Mouse (Mus musculus): ENCODE results near the gene A130010J15Rik.
A peak's percentile ranks its signal among the peaks of the same experiment; 100 is the strongest.

Gene A130010J15Rik

DNA sequence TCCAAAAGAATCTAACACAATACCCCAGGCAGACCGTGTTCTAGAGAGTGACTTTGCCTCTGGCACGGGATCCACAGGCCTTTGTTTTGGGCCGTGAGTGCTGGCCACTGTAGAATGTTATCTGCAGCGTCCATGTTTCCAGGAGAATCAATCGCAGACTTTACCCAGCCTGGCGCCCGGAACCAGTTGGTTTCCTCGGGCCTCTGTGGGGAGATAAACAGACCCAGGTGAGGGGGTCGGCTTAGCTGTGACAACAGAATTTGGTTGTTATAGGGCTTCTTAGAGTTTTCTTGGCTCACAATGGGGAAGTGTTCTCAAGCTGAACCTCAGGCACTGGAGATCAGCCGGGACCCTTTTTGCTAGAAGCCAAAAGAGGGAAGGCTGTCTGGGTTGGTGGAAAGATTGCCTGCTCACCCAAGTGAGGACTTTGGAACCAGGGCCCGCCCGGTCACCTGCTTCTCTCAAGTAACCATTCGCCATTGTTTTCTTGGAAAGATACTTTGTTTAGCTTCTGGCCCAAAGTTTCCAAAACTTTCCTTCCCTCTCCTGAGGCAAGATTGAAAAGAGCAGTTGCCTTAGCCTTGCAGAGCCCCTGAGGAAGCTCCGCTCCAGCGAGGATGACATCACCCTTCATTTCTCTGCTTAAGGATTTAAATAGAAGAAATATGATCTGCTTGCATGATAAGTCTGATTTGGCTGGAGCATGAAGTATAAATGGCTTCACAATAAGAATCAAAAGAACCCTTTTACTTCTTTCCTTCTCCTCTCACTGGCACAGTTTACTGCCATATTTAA is 11.3 kb upstream of the A130010J15Rik start:
- DNase-seq (ENCODE audit: low read depth, low spot score) = no peak

DNA sequence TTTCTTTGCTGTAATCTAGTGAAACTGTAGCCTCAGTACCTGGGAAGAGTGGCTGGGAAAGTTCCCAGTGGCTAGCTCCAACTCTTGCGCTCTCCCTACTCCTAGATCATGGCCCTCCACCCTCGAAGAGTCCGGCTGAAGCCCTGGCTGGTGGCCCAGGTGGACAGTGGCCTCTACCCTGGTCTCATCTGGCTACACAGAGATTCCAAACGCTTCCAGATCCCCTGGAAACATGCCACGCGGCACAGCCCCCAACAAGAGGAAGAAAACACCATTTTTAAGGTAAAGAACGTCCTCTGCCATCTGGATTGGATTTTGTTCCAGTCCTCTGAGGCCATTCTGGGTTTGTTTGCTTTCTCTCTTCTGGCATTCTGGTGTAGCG is 10.7 kb upstream of the A130010J15Rik start:
- DNase-seq (ENCODE audit: low read depth, low spot score) = no peak

DNA sequence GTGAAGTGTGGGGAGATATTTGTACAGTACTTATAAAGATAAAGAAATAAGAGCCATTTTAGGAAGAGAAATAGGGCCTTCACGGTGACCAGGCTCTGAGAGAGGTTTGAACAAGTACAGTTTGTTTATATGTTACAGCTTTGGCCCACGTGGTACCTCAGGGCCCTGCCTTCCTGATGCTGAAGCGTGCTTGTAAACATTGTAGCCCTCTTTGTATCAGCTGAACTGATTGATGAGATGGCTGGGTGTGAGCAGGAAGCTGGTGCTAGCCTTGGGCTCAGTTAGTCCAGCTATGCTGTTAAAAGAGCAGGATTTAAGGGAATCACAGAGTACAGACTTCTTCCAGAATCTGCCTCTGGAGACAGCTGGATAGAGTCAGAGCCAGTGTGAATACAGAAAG is 8.7 kb upstream of the A130010J15Rik start:
- no peak for DNase-seq (ENCODE audit: low read depth, low spot score)

DNA sequence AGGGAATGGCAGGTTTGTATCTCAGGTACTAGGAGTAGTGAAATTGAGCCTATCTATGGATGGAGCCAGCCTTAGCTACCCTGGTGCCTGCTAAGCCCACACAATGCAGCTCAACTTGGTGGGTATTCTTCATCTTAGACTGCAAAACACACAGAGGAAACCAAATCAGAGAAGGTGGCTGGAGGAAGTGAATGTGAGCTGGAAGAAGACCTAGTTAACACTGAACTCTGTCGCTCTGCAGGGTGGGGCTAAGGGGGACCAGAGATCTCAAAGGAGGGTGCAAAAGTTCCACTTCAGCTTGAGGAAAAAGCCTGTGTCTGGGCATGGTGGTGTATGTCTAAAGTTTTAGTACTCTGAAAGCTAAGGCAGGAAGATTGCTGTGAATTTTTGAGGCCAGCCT is 8.2 kb upstream of the A130010J15Rik start:
- no peak for DNase-seq (ENCODE audit: low read depth, low spot score)

DNA sequence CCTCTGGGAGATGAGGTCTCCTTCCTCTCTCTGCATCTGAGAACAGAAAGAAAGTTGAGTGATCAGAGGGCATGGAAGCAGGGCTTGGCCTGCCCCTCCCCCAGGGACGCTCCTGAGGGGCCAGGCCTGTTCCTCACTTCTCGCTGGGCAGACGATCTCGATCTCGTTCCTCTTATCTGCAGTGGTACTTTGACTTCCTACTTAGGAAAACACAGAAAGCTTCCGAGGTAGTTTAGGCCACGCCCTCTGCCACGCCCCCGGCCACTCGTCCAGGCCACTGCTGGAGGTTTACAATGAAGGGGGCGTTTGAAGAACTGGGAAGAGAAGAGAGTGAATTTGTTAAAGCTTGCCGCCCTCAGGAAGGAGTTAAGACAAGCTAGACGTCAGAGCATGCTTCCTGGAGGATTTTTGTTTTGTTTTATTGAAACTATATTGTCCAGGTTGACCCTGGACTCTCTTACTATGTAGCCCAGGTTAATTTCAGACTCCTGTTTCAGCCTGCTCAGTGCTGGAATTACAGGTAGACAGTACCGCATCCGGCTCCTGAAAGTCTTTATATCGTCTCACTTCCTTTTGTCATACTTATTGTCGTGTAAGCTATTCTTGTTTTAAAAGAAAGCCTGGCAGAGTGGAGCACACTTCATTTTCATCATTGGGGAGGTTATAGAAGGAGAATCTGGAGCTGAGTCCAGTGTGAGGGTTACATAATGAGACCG is 7.4 kb upstream of the A130010J15Rik start:
- DNase-seq (ENCODE audit: low read depth, low spot score) = no peak

DNA sequence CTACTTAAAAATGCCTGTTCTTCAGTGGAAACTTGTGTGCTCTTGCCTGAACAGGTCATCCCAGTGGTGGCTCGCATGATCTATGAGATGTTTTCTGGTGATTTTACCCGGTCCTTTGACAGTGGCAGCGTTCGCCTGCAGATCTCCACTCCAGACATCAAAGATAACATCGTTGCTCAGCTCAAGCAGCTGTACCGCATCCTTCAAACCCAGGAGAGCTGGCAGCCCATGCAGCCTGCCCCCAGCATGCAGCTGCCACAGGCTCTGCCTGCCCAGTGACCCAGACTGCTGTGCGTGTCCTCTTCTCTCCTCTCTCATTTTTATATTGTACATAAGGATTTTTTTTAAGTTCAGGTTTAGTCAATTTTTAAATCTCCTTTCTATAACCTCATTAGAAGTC is 1.4 kb downstream of the A130010J15Rik start:
- no peak for DNase-seq (ENCODE audit: low read depth, low spot score)

DNA sequence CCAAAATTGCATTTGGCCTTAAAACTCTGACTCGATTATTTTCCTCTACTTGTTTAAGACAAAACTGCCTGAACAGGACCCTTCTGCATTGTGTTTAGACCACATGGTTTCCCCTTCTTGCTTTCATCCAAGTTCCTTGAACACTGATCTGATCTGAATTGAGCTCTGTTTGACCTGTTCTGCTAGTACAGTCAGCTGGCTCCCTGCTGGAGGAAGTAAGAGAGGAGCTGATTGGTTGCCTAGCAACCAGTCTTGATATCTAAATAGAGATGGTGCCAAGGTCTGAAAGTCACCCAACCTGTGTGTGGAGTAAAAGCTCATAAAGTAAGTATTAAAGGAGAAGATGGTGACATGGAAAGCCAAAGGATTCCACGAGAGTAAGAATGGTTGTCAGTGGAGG is 2.0 kb downstream of the A130010J15Rik start:
- no peak for DNase-seq (ENCODE audit: low read depth, low spot score)

DNA sequence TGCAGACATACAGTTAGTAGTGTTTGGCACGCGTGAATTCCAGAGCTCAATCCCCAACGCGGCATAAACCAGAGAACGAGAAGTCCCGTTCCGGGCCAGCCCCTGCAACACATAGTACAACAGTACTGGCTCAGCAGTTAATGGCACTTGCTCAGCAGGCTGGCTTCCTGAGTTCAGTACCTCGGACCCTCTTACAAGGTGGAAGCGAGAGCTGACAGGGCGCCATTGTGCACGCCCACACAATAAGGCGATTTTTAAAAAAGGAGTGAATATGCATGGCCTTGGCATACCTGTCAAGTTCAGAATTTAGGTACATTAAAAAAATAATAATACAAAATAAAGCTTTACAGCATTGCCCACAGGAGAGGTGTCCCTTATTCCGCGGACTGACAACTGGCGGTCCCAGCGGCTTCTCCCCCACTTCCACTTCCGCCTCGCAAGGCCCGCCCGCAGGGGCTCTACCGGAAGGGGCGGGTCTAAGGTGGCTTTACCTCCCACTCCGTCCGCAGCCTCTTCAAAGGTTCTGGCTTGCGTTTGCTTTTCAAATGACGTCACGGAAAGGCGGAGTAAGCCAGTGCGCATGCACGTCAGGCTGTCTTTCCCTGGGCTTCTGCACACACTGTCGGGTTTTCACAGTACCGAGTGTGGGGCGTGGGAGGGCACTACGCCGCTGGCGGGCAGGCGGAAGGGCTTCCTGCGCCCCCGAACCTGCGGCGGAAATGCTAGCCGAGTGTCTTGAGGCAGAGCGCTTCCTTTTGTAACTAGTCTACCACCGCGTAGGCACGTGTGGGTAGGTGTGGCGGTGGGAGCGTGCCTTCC is 5.4 kb downstream of the A130010J15Rik start:
- DNase-seq (ENCODE audit: low read depth, low spot score) = peak; percentile 98

DNA sequence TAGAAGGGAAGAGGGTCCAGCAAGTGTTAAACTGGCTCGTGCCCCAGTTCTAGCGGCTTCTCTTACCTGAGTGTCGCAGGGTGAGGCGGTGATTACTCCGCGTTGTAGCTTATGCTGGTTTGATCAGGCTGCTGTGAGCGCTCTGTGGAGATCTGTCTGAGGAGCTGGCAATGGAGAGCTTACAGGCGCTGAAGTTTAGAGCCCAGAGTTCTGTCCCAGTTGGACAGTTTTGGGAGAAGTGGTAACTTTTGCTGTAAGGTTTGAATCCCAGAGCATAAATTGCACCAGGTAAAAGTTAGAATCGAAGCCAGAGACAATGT is 5.9 kb downstream of the A130010J15Rik start:
- no peak for DNase-seq (ENCODE audit: low read depth, low spot score)

DNA sequence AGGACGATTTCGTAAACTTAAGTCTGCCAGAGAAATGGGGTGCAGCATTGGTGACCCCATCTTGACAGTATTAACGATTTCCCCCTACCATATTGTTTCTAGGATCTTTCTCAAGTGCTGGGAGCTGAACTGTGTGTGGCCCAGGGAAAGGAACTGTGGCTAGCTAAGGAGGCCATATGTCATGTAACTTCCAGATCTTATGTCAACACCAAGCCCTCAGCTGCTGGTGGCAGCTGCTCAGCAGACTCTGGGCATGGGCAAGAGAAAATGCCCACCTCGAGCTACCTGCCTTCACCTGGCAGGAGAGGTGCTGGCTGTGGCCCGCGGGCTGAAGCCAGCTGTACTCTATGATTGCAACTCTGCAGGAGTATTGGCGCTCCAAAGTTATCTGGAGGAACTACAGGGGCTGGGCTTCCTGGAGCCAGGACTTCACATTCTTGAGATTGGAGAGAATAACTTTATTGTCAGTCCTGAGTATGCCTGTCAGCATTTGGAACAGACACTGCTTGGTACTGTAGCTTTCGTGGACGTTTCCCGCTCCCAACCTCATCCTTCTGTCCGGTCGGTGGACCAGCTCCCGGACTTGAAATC is 6.4 kb downstream of the A130010J15Rik start:
- no peak for DNase-seq (ENCODE audit: low read depth, low spot score)

DNA sequence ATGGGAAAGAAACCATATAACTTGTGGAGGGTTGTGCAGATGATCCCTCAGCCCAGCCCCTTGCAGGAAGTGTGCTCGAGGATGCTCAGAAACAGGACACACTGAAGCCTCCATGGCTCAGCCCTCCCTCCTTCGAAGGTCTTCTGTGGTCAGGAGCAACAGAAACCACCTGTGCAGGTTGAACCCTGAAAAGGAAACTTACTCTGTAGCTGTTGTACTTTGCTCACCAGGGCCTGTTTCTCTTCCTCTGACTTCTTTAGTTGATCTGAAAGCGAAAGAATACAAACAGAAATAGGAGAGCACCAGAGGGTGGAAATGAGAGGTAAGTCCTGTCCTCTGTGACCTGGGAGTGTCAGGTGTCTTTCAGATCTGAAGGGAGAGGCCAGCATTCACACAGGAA is 13.3 kb downstream of the A130010J15Rik start:
- no peak for DNase-seq (ENCODE audit: low read depth, low spot score)

DNA sequence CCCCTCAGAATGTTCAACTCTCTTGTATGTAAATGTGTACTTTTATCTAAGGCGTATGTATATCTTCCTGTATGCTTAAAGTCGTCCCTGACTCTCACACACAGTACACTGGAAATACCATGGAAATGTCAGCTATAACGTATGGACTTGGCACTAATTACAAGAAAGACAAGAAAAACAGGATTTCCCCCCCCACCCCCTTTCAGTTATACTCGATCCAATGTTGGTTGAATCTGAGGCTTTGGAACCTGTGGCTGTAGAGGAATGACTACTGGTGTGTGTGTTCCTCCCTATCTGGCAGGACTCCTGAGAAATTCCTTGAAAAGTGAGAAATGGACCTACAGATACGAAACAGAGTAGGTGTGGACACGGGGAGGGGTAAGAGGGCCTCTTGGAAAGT is 20.4 kb downstream of the A130010J15Rik start:
- no peak for DNase-seq (ENCODE audit: low read depth, low spot score)

DNA sequence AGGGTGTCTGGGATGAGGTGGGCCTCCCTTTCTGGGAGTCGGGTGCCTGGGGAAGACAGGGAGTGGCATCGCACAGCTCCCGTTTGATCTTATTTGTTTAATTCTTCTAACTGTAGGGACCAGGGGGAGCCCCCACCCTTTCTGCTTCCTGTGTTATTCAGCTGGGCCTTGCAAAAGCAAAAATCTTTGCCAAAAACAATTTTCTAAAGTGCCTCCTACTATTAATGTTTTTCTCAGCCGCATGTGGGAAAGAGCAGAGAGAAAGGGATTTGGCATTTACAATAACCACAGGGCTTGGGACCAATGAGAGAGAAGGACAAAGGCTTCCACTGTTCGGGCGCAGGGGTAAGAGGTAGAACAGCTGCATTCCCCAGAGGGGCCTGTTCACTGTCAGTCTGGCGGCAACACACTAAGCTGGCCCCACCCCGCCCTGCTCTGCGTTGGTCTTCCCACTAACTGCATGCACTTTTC is 21.3 kb downstream of the A130010J15Rik start:
- DNase-seq (ENCODE audit: low read depth, low spot score) = no peak

DNA sequence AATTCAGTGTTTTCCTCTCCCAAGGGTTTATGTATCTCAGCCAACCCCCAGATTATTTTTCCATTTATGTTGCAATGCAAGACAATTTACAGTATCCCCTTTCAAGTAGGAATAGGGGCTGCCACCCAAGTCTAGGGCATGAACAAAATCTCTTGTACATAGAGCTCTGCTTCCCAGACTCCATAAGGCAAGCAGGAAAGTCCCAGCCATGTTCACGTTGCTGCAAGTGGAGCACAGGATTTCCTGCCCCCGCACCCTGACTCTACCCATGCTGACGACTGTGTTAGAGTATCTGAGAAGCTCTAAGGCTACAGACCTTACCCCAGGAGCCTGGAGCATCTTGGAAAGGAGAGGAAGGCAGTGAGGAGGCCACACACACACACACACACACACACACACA is 21.9 kb downstream of the A130010J15Rik start:
- no peak for DNase-seq (ENCODE audit: low read depth, low spot score)

DNA sequence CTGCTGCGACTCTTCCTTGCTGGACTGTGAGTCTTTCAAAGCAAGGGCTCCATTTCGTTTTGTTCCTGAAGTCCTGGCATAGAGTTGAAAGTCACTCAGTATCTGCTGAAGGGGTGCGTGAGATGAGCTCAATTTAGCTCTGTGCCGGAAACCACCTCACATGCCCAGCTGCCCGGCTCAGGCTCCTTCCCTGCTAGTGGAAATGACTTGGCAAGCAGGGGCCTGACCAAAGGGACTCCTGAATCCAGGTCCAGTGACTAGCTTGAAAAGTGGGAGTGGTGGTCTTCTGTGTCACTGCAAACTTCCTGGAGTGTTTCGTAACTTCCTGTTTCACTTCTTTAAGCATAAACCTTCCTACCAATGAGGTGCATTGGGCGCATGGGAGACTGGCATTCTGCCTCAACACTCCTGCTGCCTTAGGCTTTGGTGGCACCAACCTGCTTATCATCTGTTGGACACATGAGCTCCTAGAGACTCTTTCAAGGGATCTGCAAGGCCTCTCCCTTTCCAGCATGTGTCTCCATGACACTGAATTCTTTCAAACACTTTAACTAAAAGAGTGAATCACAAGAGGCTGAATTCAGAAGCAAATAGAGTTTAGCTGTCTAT is 23.9 kb downstream of the A130010J15Rik start:
- DNase-seq (ENCODE audit: low read depth, low spot score) = no peak

DNA sequence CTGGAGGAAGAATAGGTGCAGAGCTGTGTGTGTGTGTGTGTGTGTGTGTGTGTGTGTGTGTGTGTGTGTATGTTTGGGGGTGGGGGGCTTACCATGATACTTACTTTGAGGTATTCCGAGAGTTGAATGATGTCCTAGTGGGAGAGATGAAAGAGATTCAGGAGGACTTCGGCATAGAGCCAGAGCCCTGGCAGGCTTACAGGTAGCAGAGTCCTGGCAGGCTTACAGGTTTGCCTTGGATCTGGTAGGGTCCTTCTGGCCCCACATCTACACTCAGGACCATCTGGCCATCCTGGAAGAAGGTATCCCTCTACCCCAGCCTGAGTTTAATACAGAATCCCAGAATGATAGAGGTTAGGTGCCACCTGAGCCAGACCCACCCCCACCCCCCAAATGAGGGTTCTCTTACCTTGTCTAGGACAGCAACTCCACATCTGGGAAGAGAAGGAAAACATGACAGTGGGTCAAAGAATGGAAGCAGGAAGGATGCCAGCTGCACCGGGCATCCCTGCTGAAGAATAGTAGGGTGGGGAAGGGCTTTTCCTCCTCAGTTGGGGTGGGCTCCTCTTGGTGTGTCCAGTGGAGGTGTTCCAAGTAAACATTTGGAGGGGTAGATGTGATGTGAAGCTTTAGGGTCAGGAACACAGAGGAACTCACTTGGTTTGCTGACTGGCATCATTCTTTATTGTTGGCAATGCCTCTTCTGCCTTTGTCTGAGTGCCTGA is 26.7 kb downstream of the A130010J15Rik start:
- DNase-seq (ENCODE audit: low read depth, low spot score) = no peak

DNA sequence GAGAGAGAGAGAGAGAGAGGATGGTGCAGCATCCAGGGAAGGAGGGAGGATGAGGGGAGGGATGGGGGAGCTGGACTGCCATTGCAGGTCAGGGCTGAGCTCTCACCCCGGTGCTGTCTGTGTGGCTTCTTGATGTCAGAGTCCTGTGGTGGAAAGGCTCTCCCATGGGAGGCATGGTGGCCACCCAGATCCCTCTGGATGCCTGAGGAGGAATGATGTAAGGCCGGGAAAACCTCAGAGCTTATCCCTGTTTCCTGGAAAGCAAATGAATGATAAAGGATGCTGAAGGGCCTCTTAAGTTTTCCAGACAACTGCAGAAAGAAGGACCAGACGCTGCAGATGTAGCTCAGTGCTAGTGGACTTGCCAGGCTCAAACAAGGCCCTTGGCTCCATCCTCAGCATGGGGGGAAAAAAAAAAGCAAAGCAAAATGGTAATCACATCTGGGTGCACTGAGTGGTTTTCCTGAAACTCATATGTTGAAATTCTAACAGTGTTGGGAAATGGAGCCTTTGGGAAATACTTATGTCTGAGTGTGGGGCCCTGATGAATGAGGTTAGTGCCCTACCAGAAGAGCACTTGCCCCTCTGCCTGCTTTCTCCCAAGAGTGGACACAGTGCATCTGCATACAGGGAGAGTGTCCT is 27.4 kb downstream of the A130010J15Rik start:
- DNase-seq (ENCODE audit: low read depth, low spot score) = no peak

DNA sequence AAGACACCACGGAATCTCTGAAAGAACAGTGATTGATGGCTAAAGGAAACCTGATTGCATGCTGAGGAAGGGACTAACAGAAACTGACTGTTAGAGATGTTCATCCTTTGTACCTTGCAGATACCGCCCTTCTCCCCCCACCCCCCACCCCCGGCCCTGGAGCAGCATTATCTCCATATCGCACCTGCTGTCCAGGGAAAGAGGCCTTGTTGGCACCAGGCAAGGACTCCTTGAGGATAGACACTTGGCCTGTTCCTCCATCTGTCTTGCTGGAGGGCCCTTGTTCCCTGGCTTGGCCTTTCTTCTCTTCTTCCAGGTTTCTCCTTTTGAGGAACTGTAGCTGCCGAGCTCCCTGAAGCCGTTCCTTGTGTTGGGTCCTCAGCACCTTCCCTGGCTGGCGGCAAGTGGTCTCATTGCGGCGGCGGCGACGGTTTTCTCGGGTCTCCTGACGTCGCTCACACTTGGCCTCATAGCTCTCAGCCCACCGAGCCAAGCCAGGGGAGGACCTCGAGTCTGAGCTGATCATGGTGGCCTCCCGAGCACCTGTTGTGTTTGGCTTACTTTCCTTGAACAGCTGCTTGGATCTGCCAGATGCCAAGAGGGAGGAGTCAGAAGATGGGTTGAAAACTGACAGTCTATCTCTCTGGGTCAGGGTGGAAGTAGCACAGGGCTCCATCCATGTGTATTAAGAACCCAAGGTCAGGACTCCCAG is 29.8 kb downstream of the A130010J15Rik start:
- DNase-seq (ENCODE audit: low read depth, low spot score) = no peak

DNA sequence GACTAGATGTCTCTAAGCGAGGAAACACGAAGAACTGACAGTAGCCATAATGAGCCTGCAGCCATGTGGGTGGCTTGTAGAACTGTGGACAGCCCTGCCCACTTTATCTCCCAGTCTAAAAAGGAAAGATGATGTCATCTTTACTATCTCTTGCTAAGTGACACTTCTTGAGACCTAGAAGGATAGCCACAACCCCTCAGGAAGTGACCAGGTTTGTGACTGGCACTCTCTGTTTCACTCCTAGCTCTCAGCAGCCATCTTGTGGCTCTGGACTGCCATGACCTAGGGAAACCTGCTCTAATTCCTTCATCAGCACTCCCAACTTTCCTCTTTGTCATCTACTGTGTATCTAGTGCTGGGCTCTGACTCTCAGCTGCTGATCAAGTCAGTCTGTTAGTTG is 30.5 kb downstream of the A130010J15Rik start:
- DNase-seq (ENCODE audit: low read depth, low spot score) = no peak

Measured in retina, adult 2 months (tissue).